Mouse (Mus musculus) adrenal gland, adult 2 months (tissue): ENCODE data around the gene Tigd3. TPM values are rescaled to one million over a fixed set of nuclear protein-coding genes. Genes with fewer than 3 reads are reported as not detected.

Experiments used
- DNase-seq: peaks from one replicate; pipeline ENCODE4 v3.0.0; 2021
- long read RNA-seq: library from polyadenylated mRNA; stranded (forward); transcript quantifications from one replicate; pipeline ENCODE4 v2.0.0, GENCODE M21; 2021
- polyA plus RNA-seq: library from polyadenylated mRNA; depleted of rRNA; stranded (reverse); fragments of >200 nt; gene quantifications from 2 replicates; pipeline ENCODE4 v1.2.3, GENCODE M21; 2012; rRNA removed
- total RNA-seq, 2 experiments: library from RNA; stranded (reverse); gene quantifications; 2 replicates each; pipeline ENCODE4 v1.2.3; 2021

Gene Tigd3
- total RNA-seq, result 1 to 10 TPM; 1.0 to 1.1 TPM
- polyA plus RNA-seq, result 0.48 and 0.53 TPM in 2 replicates
- long read RNA-seq, result 0 reads

- peak; percentile 96 for DNase-seq
Observed at GRCm38 (mm10) chr19:5894002-5894678, at the start of gene Tigd3. Gene Tigd3 (minus strand): TSS chr19:5894149.

- DNase-seq, result no peak
Observed at GRCm38 (mm10) chr19:5943404-5943803, 49.5 kb upstream of the Tigd3 start.

- no peak for DNase-seq
Observed at GRCm38 (mm10) chr19:5942581-5942980, 48.6 kb upstream of the Tigd3 start.

- peak; percentile 79 for DNase-seq
Observed at GRCm38 (mm10) chr19:5940656-5941055, 46.7 kb upstream of the Tigd3 start.

GRCm38 (mm10) chr19:5940173-5940572 is 46.2 kb upstream of the Tigd3 start:
- DNase-seq, result peak; percentile 86

GRCm38 (mm10) chr19:5939715-5940114 is 45.8 kb upstream of the Tigd3 start:
- DNase-seq, result no peak

- no peak for DNase-seq
Observed at GRCm38 (mm10) chr19:5938516-5938915, 44.6 kb upstream of the Tigd3 start.

GRCm38 (mm10) chr19:5937836-5938406 is 44.0 kb upstream of the Tigd3 start:
- no peak for DNase-seq

GRCm38 (mm10) chr19:5937095-5937835 is 43.3 kb upstream of the Tigd3 start:
- DNase-seq, result no peak

- DNase-seq, result no peak
Observed at GRCm38 (mm10) chr19:5935691-5936090, 41.7 kb upstream of the Tigd3 start.

GRCm38 (mm10) chr19:5935266-5935665 is 41.3 kb upstream of the Tigd3 start:
- DNase-seq, result peak; percentile 80

GRCm38 (mm10) chr19:5929634-5930596 is 36.0 kb upstream of the Tigd3 start:
- DNase-seq, result peak; percentile 82

GRCm38 (mm10) chr19:5928546-5928945 is 34.6 kb upstream of the Tigd3 start:
- no peak for DNase-seq

- DNase-seq, result no peak
Observed at GRCm38 (mm10) chr19:5928104-5928503, 34.2 kb upstream of the Tigd3 start.

- no peak for DNase-seq
Observed at GRCm38 (mm10) chr19:5927532-5927931, 33.6 kb upstream of the Tigd3 start.

- no peak for DNase-seq
Observed at GRCm38 (mm10) chr19:5927026-5927425, 33.1 kb upstream of the Tigd3 start.

GRCm38 (mm10) chr19:5925311-5925855 is 31.4 kb upstream of the Tigd3 start:
- DNase-seq, result no peak

GRCm38 (mm10) chr19:5924713-5925093 is 30.8 kb upstream of the Tigd3 start, which contains the start of gene Cdc42ep2:
Gene Cdc42ep2 (minus strand): TSS chr19:5924816.
- DNase-seq, result peak; percentile 98

GRCm38 (mm10) chr19:5923990-5924712 is 30.2 kb upstream of the Tigd3 start:
- peak; percentile 89 for DNase-seq

- no peak for DNase-seq
Observed at GRCm38 (mm10) chr19:5922963-5923362, 29.0 kb upstream of the Tigd3 start.
